Mouse (Mus musculus) lung, postnatal 4 days (tissue): Measurements from ENCODE around the gene Arhgdia.
"Not testable (repeated sequence)": the region's sequence is repeated elsewhere in the genome, so short reads cannot be mapped to it uniquely, and the experiment has no call there.

Experiments used
- DNase-seq, 2 experiments: peaks; one replicate each; pipeline ENCODE4 v3.0.0; 2021

Gene Arhgdia

DNA sequence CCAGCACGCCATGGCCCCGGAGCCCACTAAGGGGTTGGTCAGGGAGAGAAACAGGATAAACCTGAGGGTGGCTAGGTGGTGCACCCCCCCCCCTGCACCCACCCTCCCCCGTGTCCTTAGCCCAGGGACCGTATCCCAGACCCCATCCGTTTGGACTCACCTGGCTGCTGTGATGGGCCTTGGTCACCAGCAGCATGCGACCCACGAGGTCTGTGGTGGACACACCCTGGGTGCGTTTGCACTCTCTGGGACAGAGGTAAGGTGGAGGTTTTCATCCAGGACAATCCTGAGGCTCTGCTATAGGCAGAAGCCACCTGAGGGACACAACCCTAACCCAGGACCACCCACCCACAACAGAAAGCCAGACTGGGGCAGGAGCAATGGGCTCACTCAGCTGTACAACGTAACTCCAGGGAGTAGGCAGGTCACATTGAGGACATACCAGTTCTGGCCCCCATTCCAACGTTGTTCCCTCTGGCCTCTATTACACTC is 32.1 kb upstream of the Arhgdia start:
- DNase-seq, result no peak

DNA sequence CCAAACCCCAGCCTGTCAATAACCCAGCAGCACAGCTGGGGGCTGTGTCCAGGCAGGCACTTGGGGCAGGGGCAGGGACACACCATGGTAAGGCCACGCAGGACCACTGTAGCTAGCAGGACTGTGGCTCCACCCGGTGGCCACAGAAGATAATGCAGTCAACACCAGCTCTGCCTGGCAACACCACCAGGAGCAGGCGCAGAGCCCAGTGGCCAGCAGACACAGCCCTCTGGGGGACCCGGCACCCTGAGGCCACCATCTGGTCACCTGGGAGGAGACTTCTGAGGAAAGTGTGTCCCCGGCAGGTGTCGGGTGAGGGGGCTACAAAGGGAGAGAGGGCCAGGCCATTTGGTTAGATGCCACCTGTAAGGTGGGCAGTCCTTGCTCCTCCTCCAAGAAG is 31.3 kb upstream of the Arhgdia start:
- peak; percentile 83 to 85 for DNase-seq

DNA sequence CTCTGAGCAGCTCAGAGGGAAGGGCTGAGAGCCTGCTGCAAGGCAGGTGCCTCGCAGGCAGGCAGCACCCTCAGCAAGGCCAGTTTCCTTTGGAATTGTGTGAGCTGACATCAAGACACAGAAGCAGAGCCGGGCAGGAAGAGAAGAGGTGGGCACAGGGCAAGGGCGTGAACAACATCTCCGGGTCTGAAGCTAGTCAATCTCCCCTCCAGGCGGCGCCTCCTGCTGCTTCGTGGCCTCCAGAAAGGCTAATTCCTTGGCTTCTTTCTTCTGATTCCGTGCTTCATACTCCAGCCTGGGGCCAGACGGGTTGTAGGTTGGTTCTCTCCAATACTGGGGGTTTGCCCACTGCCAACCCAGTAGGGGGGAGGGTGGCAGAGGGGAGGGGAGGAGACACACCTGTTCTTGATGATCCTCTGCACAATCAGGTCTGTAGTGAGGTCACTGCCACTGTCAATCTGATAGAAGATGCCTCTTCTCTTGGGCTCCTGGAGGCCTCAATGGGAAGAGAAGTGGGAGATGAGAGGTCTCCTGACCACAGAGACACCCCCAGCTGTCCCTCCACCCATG is 29.1 kb upstream of the Arhgdia start:
- no peak for DNase-seq

DNA sequence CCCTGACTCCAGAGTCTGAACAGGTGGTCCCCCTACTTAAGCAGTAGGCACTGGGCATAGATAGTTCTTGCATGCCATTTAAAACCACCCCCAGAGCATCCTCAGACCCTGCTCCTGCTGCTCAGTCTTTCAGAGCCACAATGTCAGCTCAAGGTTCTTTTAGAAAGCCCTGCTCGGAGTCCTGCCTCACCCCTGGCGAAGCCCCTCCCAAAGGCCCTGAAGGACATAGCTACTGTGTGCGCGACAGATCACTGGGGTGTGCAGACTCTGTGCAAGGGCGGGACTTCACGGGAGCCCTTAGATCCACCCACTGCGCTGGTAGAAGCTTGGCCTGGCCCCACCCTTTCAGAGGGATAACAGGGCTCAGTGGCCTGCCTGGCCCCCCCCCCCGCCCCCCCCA is 27.8 kb upstream of the Arhgdia start:
- no peak for DNase-seq

DNA sequence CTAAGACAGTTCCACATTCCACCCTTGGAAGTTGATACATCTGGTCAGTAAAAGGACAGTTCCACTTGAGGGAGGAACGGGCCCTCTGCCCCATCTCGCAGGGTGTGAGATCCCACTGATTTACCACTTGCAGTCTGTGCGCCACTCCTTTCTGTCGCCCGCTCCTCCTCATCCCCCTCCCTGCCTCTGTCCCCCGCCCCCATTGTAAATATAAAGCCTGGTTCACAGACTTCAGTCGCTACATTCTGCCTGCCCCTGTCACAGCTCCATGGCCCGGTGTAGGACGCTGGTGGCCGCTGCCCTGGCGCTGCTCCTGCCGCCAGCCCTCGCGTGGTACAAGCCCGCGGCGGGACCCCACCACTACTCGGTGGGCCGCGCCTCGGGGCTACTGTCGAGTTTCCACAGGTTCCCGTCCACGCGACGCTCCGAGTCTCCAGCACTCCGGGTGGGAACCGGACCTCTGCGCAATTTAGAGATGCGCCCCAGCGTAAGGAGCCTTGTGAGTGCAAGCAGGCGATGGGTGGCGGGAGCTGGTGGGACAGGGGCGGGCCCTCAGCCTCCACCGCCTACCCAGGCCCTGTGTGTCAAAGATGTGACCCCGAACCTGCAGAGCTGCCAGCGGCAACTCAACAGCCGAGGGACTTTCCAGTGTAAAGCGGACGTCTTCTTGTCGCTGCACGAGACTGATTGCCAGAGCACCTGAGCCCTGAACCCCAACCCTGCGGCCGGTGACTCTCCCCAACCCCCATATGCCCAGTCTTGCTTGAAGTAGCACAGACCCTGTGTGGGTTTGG is 27.0 kb upstream of the Arhgdia start, which contains the start of gene Npb:
TSS of gene Npb (plus strand) at position 237 of the 794 bp plus-strand sequence.
- DNase-seq, result no peak

DNA sequence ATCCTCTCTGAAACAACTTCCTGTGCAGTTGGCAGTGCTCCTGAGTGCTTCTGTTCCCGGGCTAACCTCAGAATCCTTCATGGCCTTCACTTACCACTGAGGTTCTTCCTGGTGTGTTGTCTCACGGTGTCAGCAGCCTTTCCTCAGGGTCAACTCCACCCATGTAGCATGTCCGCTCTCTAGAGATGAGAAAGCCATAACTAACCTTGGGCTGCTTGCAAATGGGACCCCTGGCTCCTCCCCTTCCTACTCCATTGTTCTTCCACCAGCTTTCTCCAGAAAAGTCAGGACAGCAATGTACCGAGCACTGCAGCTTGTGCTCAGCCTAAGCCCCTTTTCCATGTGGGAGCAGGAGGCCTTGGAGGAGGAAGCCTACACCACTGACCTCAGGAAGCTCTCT is 25.3 kb upstream of the Arhgdia start:
- DNase-seq, result no peak

DNA sequence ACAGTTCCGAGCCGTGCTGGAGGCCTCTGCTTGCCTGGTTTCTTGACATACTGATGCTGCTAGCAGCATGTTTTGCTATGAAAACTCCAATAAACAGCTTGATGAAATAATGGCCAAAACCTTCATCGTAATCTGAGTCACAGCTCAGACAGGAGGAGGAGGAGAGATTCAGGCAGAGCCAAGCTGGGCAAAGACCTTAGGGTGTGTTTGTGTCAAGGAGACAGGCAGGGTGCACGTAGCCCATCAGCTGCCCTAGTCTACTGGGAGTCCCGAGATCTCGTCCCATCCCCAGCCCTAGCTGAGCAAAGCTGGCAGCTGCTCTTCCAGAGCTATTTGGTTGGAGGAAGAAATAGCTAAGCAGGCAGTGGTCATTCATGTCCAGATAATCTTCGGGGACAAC is 24.2 kb upstream of the Arhgdia start:
- DNase-seq, result no peak

DNA sequence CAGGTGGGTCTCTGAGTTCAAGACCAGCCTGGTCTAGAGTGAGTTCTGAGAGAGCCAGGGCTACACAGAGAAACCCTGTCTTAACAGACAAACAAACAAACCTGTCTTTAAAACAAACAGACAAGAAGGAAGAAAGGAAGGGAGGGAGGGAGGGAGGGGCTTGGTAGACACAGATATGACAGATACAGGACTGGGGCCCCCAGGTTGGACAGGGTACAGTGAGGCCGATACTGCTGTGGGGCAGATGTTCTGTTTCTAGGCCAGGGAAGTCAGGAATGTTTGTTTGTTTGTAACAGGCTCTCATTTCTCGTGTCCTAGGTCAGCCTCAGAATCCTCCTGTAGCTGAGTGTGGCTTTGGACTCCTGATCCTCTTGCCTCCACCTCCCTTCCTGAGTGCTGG is 22.1 kb upstream of the Arhgdia start:
- DNase-seq, result no peak

DNA sequence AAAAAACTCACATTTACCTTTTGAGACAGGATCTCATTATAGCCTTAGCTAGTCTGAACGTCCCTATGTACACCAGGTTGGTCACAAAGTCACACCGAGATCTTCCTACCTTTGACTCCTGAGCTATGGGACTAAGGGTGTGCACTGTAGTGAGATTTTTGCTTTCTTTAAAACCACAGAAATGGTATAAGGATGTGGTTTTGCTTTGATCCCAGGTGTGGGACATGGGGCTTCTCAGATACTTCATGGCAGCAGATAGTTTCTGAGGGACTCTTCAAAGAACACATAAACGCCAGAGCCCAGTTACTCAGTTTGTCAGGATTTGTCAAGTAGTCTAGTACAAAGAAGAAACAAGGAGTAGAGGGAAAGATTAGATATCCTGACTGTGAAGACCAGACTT is 19.3 kb upstream of the Arhgdia start:
- no peak for DNase-seq

DNA sequence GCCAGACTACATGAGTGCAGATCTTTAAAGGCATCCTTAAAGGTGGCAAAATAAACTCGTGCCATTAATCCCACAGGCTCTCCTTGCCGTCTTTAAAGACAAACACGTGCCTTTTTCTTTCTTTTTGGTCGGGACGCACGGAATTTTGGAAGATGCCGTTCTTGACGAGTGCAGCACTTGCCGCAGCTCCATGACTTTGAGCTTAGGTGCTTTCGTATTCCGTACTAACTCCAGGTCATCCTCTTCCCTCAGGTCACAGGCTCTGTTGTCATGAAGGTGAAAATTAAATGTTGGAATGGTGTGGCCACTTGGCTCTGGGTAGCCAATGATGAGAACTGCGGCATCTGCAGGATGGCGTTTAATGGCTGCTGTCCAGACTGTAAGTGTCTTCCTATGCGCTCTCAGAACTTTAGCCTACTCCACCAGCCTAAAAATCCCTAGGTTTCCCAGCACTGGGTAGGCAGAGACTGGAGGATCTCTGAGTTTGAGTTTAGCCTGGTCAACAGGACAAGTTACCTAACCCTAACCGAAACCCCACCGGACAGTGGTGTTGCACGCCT is 17.6 kb upstream of the Arhgdia start:
- no peak for DNase-seq

DNA sequence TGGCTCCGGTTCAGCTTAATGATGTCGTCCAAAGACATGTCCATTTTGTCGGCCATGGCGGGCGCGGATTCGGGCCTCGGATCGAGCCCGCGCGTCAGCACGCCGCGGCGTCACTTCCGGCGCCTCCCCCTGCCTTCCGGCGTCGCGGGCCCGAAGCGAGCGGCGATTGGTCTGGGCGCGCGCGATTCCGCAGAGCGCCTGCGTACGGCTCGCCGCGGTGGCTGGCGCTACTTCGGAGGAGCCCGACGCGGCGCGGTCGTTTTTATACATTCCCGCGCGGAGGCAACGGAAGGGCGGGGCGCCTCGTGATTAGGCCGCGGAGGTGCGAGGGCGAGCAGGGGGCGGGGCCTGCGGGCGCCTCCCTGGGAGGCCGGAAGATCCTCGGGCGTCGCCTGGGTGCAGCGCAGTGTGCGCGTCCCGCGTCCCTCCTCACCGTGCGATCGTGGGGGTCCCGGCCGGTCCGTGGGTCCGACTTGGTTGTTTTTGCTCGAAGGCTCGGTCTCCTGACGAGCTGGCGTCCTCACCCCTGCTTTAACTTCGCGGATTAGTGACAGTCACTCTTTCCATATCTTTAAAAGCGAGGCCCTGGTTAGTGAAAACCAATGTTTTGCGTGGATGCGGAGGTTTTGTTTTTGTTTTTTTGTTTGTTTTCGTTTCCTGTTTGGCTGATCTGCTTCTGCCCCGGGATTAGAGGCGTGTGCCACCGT is 17.0 kb upstream of the Arhgdia start, which contains the start of the genes Alyref and Anapc11:
TSS of gene Alyref (minus strand) at position 83 of the 707 bp plus-strand sequence.
TSS of gene Anapc11 (plus strand) at position 139 of the 707 bp plus-strand sequence.
- peak; percentile 95 to 98 for DNase-seq

DNA sequence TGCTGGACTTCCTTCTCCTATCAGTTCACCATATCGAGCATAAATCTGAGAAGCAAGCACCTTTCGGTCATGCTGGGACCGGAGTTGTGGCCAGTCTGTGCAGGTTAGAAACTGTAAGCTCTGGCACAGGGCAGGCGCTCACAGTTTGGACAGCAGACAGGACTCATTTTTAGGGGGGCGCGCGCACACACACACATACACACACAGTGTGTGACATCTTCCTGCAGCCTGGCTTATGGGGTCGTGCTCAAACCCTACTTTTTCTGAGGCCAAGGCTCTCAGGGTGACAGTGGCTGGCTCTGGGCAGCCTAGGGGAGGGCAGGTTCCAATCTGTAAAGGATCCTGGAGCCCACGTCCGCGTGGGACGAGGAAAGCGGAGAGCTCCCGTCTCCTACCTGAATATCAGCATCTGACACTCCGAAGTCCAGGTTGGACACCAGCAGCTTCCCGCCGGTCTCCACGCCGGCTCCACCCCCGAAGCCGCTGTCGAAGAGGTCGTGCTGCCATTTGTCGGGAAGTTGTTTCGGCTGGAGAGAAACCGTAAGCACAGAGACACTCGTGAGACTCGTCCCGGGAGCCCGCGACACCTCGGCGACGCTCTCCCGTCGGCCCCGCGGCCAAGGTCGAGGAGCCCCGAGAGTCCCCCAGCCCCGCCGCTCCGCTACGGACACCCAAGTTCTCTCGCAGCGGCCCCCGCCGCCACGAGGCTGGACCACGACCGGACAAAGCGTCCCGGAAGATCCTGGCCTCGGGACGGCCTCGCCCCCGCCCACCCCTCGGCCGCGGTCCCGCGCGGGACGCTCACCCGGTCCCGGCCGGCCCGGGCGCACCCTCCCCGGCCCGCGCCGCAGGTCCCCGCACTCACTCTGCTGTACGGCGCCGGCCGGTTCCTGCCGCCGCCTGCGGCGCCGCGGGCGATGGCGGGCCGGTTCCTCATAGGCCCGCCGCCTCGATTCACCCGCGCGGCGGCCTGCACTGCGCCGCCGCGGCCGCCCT is 16.1 kb upstream of the Arhgdia start:
- DNase-seq, result no peak

DNA sequence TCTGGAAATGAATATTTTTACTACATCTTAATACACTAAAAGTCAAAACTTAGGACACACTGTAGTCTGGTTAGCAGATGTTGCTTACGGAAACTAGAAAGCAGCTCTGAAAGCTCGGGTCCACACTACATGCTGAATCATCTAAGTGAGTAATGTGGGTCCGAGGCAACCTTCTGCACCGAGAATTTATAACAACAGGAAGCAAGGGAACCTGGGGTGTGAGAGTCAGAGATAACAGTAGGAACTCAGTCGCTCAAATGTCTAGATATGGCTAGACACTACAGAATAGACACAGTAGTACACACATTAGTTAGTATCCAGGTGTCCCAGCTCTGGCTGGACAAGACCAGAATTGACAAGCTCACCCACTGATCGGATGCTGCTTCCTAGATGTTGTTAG is 7.1 kb upstream of the Arhgdia start:
- no peak for DNase-seq

DNA sequence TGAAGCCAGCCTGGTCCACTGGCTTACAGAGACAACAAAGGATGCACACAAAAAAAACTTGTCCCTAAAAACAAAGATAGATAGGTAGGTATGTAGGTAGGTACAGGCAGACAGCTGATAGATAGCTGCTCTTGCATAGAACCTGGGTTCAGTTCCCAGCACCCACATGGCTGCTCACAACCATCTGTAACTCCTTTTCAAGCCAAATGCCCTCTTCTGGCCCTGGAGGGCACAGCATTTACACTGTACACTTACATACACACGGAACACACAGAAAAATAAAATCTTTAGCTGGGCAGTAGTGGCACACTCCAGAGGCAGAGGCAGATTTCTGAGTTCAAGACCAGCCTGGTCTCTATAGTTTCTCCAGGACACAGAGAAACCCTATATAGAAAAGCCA is 2.5 kb upstream of the Arhgdia start:
- no peak for DNase-seq

DNA sequence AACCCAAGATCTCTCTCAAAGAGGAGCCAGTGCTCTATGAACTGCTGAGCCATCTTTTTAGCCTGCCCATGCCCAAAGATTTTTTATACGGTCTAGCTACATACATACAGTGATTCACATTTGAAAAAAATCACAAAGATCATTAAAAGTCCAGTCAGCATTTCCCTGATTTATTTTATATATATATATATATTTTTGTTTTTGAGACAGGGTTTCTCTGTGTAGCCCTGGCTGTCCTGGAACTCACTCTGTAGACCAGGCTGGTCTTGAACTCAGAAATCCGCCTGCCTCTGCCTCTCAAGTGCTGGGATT is 1.5 kb upstream of the Arhgdia start:
- not testable (repeated sequence) for DNase-seq

DNA sequence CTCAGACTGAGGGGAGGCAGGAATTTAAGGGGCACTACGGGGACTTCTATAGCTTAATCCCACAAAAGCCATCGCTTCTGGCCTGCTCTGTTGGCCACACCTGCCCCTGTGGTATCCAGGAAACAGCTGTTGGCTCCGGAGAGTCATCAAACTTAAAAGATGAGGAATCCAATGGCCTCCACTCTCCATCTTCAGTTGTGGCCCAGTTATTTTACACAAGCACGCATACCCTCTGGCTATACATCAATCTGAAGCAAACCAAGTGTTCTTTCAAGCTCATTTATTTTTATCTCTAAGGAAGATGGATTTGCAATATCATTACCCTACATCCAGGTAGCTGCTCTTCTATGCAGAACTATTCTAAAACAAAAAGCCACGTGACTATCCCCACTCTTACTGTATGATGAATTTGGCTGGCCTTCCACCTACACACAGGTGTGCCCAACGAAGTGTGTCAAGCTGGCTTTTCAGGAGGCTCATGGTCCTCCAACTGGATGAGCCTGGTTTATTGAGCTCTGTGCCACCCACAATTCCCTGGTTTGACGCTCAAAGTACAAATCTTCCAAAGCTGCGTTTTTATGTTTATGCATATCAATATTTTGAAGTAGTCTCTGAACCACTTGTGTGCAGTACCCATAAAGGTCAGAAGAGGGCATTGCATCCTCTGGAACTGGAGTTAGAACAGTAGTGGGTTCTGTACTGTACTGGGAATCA is 1.0 kb upstream of the Arhgdia start:
- peak in 1 of 2 experiments; percentile 62 for DNase-seq

DNA sequence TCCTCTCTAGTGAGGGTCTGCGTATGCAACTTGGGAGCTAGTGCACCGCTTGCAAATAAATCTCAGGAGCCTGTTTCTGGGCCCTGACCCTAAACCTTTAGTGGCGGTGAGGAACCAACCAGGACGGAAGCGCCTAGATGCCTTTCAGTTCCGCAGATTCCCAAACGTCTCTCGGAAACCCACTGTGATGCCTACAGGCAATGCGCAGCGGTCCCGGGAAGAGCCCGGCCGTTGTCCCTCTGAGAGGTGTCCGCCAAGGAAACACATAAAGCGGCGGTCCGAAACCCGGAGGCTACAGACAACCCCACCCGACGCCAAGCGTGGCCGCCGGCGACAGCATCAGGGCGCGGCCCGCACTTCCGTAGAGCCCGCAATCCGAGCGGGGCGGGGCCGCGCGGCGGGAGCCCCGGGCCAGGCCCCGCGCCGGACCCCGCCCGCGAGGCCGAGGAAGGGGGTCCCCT is 523 bp downstream of the Arhgdia start:
- DNase-seq, result peak; percentile 67 to 72

DNA sequence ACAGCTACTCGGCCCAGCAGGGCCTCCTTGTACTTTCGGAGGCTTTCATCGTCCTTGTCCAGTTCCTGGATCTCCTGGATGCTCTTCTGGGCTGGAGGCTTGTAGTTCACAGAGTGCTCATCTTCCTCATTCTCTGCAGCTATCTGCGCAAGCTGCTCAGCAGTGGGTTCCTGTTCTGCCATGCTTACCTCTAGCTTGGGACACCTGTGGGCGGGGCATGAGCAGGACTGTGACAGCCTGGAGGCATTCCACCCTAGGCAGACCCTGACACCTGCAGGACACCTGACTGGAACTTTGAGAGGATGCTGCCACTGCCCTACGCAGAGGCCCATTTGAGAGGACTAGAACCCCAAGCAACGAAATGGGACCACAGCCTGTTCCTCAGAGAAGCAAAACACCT is 1.2 kb downstream of the Arhgdia start:
- peak; percentile 49 to 54 for DNase-seq

DNA sequence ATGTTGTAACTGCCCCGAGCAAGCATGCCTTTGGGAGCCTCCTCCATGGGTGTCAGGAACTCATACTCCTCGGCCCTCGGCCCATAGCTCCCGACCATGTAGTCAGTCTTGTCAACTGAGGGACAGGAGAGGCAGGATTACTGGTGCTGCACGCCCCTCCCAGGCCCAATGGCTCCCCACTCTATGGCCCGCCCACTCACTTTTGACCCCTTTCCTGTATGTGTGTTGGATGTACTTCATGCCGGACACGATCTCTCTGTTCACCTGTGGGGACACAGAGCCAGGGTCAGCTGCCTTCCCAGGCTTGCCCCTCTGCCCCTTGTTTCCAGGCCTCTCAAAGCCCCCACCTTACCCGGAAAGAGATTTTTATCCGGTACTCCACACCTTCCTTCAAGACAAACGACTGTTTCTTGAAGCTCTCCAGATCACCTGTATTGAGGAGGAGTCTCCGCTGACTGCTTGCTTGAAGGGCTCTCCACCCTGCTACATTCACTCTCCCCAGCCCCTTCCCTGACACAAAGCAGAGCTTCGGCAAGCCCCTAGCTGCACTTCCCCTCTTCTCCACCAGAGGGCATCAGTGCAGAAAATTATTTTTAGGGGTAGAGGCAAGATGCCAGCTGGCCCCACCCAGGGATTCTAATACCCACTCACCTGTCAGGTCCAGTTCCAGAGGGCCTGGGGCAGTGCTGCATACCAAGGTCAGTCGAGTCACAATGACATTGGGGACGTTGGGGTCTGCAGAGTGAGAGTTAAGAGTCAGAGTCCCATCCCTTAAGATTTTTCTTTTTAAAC is 1.9 kb downstream of the Arhgdia start:
- DNase-seq, result peak; percentile 59 to 85

DNA sequence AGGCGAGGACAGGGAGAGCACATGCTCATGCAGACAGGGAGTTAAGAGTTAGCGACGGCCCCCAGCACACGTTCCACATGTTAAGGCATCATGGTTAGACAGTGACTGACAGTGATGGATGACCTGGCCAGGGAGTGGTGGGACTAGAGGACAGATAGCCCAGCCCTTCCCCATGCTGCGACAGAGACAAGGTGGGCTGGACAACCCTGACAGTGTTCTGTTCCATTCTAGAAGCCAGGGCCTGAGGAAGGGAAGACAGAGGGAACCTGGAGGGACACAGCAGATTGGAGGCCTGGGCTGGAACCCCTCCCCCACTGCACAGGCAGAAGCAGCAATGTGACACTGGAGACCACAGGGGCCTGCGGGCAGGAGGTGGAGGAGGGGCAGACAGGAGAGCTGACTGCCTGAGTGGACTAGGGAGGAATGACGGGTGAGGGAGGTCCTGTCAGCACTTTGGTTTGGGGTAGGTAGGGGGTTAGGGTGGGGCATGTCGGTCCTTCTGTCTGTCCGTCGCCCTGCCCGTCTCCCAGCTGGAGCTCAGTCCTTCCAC is 2.7 kb downstream of the Arhgdia start:
- DNase-seq, result peak in 1 of 2 experiments; percentile 11
